Mouse (Mus musculus): Measurements from ENCODE around the gene Ttc7b.

DNA sequence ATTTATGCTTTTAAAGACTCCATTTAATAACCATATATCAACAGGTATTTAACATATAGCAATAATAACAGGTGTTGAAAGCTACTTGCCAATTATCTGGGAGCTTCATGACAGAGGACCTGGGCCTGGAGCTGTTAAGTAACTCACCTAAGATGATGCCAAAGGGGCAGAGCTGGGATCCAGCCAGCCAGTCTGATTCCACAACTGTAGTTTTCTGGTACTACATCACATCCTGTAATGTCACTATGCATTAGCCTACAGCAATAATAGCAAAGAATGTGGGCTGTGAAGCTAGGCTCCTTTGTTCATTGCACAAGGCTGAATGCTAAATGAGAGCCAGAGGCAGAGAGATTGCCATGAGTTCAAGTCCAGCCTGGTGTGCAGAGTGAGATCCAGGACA, 44.3 kb downstream of the Ttc7b start:
- no peak for TF ChIP-seq CTCF (IDR thresholded peaks at IDR 0.05; ENCODE audit: control insufficient read depth, insufficient read depth, insufficient replicate concordance, low read depth, low read length)
- no peak for TF ChIP-seq POLR2A (IDR thresholded peaks at IDR 0.05; ENCODE audit: control insufficient read depth, low read depth, low read length)
